Mouse (Mus musculus) neural tube, embryonic 13.5 days (tissue): ENCODE results near the gene Olfr1425. TPM values are rescaled to one million over a fixed set of nuclear protein-coding genes. Genes with fewer than 3 reads are reported as not detected.

ENCODE experiments used
- ATAC-seq: fragments of 200-750 bp; cut with Nextera tagmentation; 2 replicates; pipeline ENCODE4 v1.8.0; 2017; ENCODE audit warnings: low read depth, mild to moderate bottlenecking, moderate TSS enrichment, moderate library complexity
- H3K27ac ChIP-seq: fragments of 300-500 bp; sonication (generic); replicated peaks from 2 replicates; pipeline ENCODE4 v1.5.1; 2015; ENCODE audit warnings: moderate library complexity, mild to moderate bottlenecking, inconsistent platforms
- H3K27me3 ChIP-seq: fragments of 300-500 bp; sonication (generic); 2 replicates; pipeline ENCODE4 v1.6.1; 2015; ENCODE audit warnings: mild to moderate bottlenecking, inconsistent platforms
- H3K36me3 ChIP-seq: fragments of 300-500 bp; sonication (generic); 2 replicates; pipeline ENCODE4 v1.6.1; 2015; ENCODE audit warnings: mild to moderate bottlenecking, inconsistent platforms
- H3K4me1 ChIP-seq: fragments of 300-500 bp; sonication (generic); replicated peaks from 2 replicates; pipeline ENCODE4 v1.6.1; 2015; ENCODE audit warnings: inconsistent platforms
- H3K4me2 ChIP-seq: fragments of 300-500 bp; sonication (generic); 2 replicates; pipeline ENCODE4 v1.6.1; 2015; ENCODE audit warnings: inconsistent platforms, mild to moderate bottlenecking, moderate library complexity
- H3K4me3 ChIP-seq: fragments of 300-500 bp; sonication (generic); 2 replicates; pipeline ENCODE4 v1.5.1; 2015; ENCODE audit warnings: mild to moderate bottlenecking, inconsistent platforms
- H3K9ac ChIP-seq: fragments of 300-500 bp; sonication (generic); 2 replicates; pipeline ENCODE4 v1.6.1; 2015; ENCODE audit warnings: moderate library complexity, mild to moderate bottlenecking, inconsistent platforms
- H3K9me3 ChIP-seq: fragments of 300-500 bp; sonication (generic); 2 replicates; pipeline ENCODE4 v1.6.1; 2016; ENCODE audit warnings: inconsistent platforms
- WGBS: fragments of 180-500 bp; shearing (Covaris S2); methylation state at CpG from one replicate; pipeline ENCODE4 v1.1.7; 2015; 5-methylcytosine and 5-hydroxymethylcytosine counted together
- polyA plus RNA-seq: library from polyadenylated mRNA; unstranded; fragments of >200 nt; fragmentation: Nextera tagmentation; extraction: Ambion mirVana; gene quantifications from 2 replicates; pipeline ENCODE4 v1.2.1, GENCODE M21; 2015

The Olfr1425 gene
- polyA plus RNA-seq, 1 experiment from 2014 or later = not detected

- H3K27ac ChIP-seq = no peak overlapping the region
- H3K9ac ChIP-seq = no peak overlapping the region
- H3K36me3 ChIP-seq = no peaks in the 10 kb centered on the region
- no peaks in the 10 kb centered on the region for H3K9me3 ChIP-seq
- H3K4me1 ChIP-seq = no peaks in the 10 kb centered on the region
- no peak overlapping the region for H3K4me2 ChIP-seq
- H3K4me3 ChIP-seq = no peak overlapping the region
- no peaks in the 10 kb centered on the region for H3K27me3 ChIP-seq
- no peak for ATAC-seq
Observed at GRCm38 (mm10) chr19:12037727-12038126, 39.8 kb downstream of the Olfr1425 start.

GRCm38 (mm10) chr19:12026606-12027005 is 50.9 kb downstream of the Olfr1425 start:
- no peaks in the 10 kb centered on the region for H3K9me3 ChIP-seq
- H3K9ac ChIP-seq = no peak overlapping the region
- no peaks in the 10 kb centered on the region for H3K36me3 ChIP-seq
- H3K4me1 ChIP-seq = no peaks in the 10 kb centered on the region
- H3K4me2 ChIP-seq = no peak overlapping the region
- H3K27me3 ChIP-seq = no peaks in the 10 kb centered on the region
- H3K4me3 ChIP-seq = no peak overlapping the region
- 90% methylated on average over 2 of the region's 2 CpGs for WGBS
- no peak overlapping the region for H3K27ac ChIP-seq
- ATAC-seq = no peak

- no peak overlapping the region for H3K4me2 ChIP-seq
- no peak overlapping the region for H3K4me3 ChIP-seq
- no peaks in the 10 kb centered on the region for H3K9me3 ChIP-seq
- H3K36me3 ChIP-seq = no peaks in the 10 kb centered on the region
- H3K27ac ChIP-seq = no peak overlapping the region
- no peak for ATAC-seq
- 92% methylated on average over 3 of the region's 3 CpGs for WGBS
- H3K4me1 ChIP-seq = no peaks in the 10 kb centered on the region
- H3K9ac ChIP-seq = no peak overlapping the region
- H3K27me3 ChIP-seq = no peaks in the 10 kb centered on the region
Observed at GRCm38 (mm10) chr19:12025333-12025732, 52.2 kb downstream of the Olfr1425 start.

DNA sequence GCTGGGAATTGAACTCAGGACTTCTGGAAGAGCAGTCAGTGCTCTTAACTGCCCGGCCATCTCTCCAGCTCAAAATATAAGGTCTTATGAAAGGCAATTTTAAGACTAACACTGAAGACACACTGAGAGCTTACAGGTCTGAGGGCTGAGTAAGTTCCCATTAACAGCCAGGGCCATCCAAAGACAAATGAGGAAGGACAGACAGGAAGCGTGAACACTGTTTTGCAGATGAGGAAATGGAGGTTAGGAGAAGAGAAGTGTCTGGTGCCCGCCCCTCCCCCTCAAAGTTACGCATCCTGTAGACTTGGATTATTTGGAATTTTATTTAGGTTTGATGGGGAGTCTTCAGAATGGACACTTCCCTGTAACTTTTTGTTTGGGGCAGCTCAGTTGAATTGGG is 53.4 kb downstream of the Olfr1425 start:
- Histone ChIP-seq H3K4me2 (no peak overlapping the region), H3K27me3 (no peaks in the 10 kb centered on the region)
- WGBS = 83% methylated on average over 4 of the region's 4 CpGs

More for the DNA sequence above, 53.4 kb downstream of the Olfr1425 start:
- no peaks in the 10 kb centered on the region for H3K36me3 ChIP-seq
- H3K4me1 ChIP-seq = no peaks in the 10 kb centered on the region
- H3K9me3 ChIP-seq = no peaks in the 10 kb centered on the region
- H3K4me3 ChIP-seq = no peak overlapping the region
- H3K9ac ChIP-seq = no peak overlapping the region
- no peak for ATAC-seq
- H3K27ac ChIP-seq = no peak overlapping the region

Other genes with a start within 250 kb of the Olfr1425 start
- not detected in 2 replicates for gene Olfr1417, start 238.5 kb downstream of the Olfr1425 start, polyA plus RNA-seq
- not detected in 2 replicates for gene Olfr1418, start 216.7 kb downstream of the Olfr1425 start, polyA plus RNA-seq
- gene Olfr1419, start 202.6 kb downstream of the Olfr1425 start, polyA plus RNA-seq = not detected in 2 replicates
- gene Olfr1420, start 191.2 kb downstream of the Olfr1425 start, polyA plus RNA-seq = not detected in 2 replicates
- 15.8 and 18.3 TPM in 2 replicates for gene Patl1, start 165.3 kb downstream of the Olfr1425 start, polyA plus RNA-seq
- 4.5 and 4.7 TPM in 2 replicates for gene Osbp, start 111.8 kb downstream of the Olfr1425 start, polyA plus RNA-seq
- not detected in 2 replicates for gene Olfr1423, start 36.4 kb downstream of the Olfr1425 start, polyA plus RNA-seq
- not detected in 2 replicates for gene Olfr1424, start 15.0 kb downstream of the Olfr1425 start, polyA plus RNA-seq
- not detected in 2 replicates for gene Olfr1426, start 14.3 kb upstream of the Olfr1425 start, polyA plus RNA-seq
- gene Olfr1427, start 25.6 kb upstream of the Olfr1425 start, polyA plus RNA-seq = not detected in 2 replicates
- gene Olfr1428, start 38.2 kb upstream of the Olfr1425 start, polyA plus RNA-seq = not detected in 2 replicates
- not detected in 2 replicates for gene Olfr76, start 45.5 kb upstream of the Olfr1425 start, polyA plus RNA-seq
- not detected in 2 replicates for gene Olfr1555-ps1, start 92.4 kb upstream of the Olfr1425 start, polyA plus RNA-seq
- gene Olfr1431, start 122.9 kb upstream of the Olfr1425 start, polyA plus RNA-seq = not detected in 2 replicates
- not detected in 2 replicates for gene Olfr1432, start 154.9 kb upstream of the Olfr1425 start, polyA plus RNA-seq
- not detected in 2 replicates for gene Olfr262, start 163.9 kb upstream of the Olfr1425 start, polyA plus RNA-seq
- not detected in 2 replicates for gene Olfr235, start 183.3 kb upstream of the Olfr1425 start, polyA plus RNA-seq
- not detected in 2 replicates for gene Olfr1434, start 202.1 kb upstream of the Olfr1425 start, polyA plus RNA-seq
- gene Olfr1436, start 221.4 kb upstream of the Olfr1425 start, polyA plus RNA-seq = not detected in 2 replicates
- gene Olfr1437, start 247.4 kb upstream of the Olfr1425 start, polyA plus RNA-seq = not detected in 2 replicates